Mouse (Mus musculus): ENCODE measurements around the gene Olig1.

GRCm38 (mm10) chr16:91258956-91259355, 10.6 kb upstream of the Olig1 start:
- TF ChIP-seq CTCF (IDR thresholded peaks at IDR 0.05; ENCODE audit: low read depth), result no peak
- TF ChIP-seq EP300 (IDR thresholded peaks at IDR 0.05; ENCODE audit: low read depth), result no peak

All from liver, postnatal 0 days (tissue).